Mouse (Mus musculus): ENCODE measurements around the gene Tmem39a.

The Tmem39a gene

GRCm38 (mm10) chr16:38592026-38592678, 33.7 kb downstream of the Tmem39a start:
- no peak for DNase-seq

- DNase-seq, result no peak
These were observed 34.4 kb downstream of the Tmem39a start for GRCm38 (mm10) chr16:38592946-38593345.

DNA sequence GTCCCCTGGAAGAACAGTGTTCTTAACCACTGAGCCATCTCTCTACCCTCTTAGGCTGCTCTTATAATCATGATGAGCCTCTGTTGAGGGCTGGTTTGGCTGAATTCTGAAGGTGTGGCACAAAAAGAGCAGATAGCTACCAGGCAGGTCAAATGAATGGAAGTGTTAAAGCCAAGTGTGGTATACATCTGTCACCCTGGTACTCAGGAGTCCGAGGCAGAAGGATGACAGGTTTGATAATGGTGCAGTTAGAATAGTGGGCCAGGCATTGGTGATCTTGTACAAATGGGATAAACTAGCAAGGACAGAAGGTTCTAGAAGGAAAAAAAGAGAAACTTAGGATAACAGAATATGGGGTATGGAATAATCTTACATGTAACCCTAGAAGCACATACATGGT, 35.9 kb downstream of the Tmem39a start:
- no peak for DNase-seq

DNA sequence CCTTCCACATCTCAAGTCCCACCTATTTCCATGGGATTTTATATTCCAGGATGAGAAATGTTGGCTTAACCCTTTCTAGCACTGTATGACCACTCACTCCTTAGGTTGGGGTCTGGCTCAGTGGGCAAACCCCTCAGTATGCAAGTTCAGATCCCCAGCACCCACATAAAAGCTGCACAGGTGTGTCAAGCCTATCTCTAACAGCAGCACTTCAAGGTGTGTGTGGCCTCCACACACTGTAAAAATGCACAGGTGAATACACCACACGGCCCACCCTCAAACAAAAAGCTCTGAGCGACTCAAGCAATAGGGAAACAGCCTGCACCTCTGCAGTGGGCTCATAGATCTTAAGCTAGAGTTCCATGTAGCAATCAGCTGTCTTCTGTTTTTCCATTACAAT, 37.6 kb downstream of the Tmem39a start:
- no peak for DNase-seq

DNA sequence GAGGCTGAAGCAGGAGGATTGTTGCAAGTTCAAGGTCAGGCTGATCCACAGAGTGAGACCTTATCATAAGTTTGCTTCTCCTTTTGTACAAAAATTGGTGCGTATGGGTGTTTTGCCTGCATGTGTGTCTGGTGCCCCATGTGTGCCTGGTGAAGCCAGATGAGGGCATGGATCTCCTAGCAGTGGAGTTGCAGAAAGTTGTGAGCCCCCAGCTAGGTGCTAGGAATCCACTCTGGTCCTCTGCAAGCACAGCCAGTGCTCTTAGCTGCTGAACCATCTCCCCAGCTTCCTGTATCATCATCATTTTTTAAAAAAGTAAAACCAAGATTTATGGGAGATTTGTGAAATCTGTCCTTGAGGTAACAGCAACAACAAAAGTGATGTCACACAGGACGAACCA, 38.2 kb downstream of the Tmem39a start:
- no peak for DNase-seq

GRCm38 (mm10) chr16:38598986-38599680, 40.6 kb downstream of the Tmem39a start:
- DNase-seq, result no peak

GRCm38 (mm10) chr16:38602989-38603804, 44.7 kb downstream of the Tmem39a start:
- DNase-seq, result peak; percentile 35

GRCm38 (mm10) chr16:38606509-38606908, 48.0 kb downstream of the Tmem39a start:
- no peak for DNase-seq

GRCm38 (mm10) chr16:38608687-38609086, 50.2 kb downstream of the Tmem39a start:
- no peak for DNase-seq

GRCm38 (mm10) chr16:38609092-38609491, 50.6 kb downstream of the Tmem39a start:
- DNase-seq, result peak; percentile 8

- DNase-seq, result no peak
These were observed 54.1 kb downstream of the Tmem39a start for GRCm38 (mm10) chr16:38612646-38613045.

- DNase-seq, result no peak
These were observed 55.1 kb downstream of the Tmem39a start for GRCm38 (mm10) chr16:38613646-38614045.

- DNase-seq, result no peak
These were observed 59.5 kb downstream of the Tmem39a start for GRCm38 (mm10) chr16:38617977-38618376.

- peak; percentile 83 for DNase-seq
These were observed 60.6 kb downstream of the Tmem39a start for GRCm38 (mm10) chr16:38619054-38619453.

DNA sequence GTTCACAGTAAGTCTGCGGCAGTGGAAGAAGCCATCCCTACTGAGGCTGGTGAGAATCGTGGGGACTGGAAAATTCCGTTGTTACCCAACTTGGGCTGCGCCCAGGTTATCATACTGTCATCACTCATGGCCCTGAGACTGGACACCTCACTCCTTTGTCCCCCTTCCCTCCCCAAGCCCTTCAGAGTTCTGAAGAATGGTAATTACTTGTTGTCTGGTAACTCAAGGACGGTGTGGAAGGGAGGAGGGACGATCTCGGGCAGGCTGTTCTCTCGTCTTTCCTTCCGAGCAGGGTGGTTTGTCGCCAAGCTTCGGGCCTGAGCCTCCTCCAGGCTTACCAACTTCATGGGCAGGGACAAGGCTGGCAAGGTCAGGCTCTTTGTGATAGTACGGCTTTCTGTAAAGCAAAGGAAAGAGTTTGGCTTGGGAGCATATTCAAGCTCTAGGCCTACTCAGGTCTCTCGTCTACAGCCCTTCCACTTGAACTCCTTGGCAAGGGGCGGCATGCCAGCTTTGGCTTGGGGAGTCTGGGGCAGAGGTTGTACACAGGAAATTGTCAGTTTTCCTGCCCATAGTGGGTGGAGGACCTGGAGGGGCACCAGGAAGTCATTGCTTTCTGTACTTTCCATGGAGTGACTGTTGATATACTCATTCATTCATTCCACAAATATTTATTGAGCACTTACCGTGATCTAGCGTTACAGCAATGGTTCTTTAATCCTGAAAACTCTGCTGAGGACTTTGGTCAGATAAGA, 62.4 kb downstream of the Tmem39a start:
- no peak for DNase-seq

DNA sequence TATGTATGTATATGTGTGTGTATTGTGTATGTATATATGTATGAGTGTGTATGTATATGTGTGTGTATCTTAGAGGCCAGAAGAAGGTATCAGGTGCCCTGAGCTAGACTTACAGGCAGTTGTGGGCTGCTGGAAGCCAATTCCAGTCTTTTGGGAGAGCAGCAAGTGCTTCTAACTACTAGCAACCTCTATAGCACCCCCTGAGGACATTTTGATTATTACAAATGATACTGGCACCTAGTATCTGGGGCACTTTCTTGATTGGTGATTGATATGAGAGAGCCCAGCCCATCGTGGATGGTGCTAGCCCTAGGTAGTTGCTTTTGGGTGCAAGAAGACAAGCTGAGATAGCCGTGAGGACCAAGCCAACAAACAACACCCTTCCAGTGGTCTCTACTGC, 63.8 kb downstream of the Tmem39a start:
- DNase-seq, result peak; percentile 41

DNA sequence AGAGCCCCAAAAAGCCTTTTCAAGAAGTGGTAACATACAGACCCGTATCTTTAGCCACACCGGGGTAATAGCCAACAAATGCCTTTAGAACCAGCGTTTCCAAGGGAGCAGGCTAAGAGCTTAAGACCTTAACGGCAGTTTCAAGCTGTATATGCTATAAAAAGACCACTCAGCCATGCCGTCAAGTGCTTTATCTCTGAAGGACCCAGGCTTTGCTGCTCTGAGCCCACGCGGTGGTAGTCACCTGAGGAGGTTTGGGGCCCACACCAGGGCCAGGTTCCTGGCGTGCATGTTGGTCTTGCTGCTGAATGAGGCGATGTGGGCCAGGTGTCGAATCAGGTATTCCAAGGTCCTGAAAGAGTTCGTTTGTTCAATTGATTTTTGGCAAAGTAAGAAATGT, 65.8 kb downstream of the Tmem39a start:
- DNase-seq, result no peak

DNA sequence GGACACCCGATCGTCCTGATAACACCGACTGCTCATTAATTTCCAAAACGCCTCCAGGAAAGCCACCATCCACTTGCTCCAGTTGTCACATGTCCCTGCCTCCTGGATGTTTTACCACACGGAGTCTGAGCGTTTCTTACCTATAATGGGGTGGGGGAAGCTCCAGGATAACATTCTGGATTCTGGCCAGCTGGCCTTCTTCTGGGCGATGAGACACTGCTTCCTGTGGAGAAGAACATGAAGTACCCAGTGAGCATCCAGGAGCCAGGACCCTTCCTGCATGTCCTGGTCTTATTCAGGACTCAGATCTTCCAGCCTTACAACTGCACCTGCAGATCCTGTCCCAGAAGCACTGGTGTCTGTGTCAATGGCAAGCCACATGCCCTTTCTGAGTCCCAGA, 66.9 kb downstream of the Tmem39a start:
- DNase-seq, result no peak

- no peak for DNase-seq
These were observed 67.4 kb downstream of the Tmem39a start for GRCm38 (mm10) chr16:38625811-38626369.

GRCm38 (mm10) chr16:38632147-38632546, 73.6 kb downstream of the Tmem39a start:
- DNase-seq, result peak; percentile 56

DNA sequence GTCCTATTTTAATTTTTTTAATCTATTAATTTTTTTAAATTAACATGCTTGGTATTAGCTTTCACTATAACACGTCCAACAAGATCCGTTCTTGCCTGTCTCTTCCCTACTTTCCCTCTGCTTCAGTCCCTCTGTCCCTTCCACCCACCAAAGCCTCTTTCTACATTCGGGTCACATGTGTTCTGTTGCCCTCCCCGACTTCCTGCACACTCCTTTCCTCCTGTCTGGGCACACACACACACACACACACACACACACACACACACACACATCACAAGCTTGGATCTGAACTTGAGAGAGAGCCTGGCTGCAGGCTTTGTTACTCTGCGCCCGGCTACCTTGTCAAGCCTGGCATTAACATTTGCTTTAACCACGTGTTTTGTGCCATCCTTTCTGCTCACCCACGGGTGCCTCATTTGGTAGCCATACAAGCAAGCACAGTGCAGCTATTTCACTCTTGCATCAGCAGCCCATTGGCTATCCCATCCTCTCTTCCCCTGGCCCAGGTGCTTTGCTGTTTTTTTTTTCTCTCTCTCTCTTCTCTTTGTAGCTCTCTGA, 77.4 kb downstream of the Tmem39a start:
- DNase-seq, result no peak

GRCm38 (mm10) chr16:38636682-38637081, 78.2 kb downstream of the Tmem39a start:
- peak; percentile 58 for DNase-seq
